Mouse (Mus musculus) small intestine, adult 2 months (tissue): Measurements from ENCODE around the gene Narfl. TPM values are rescaled to one million over a fixed set of nuclear protein-coding genes. Genes with fewer than 3 reads are reported as not detected.

Experiments used
- H3K27ac ChIP-seq: fragments of 200-500 bp; 2 replicates; pipeline ENCODE4 v1.5.1; 2012; ENCODE audit warnings: low read depth, low read length, control low read depth, inconsistent platforms; ENCODE audit not compliant: insufficient read depth
- H3K27me3 ChIP-seq: fragments of 200-500 bp; 2 replicates; pipeline ENCODE4 v1.6.1; 2012; ENCODE audit warnings: mild to moderate bottlenecking, moderate library complexity, low read length, inconsistent platforms; ENCODE audit not compliant: control insufficient read depth, insufficient read depth
- H3K36me3 ChIP-seq: fragments of 200-500 bp; 2 replicates; pipeline ENCODE4 v1.6.1; 2012; ENCODE audit warnings: mild to moderate bottlenecking, low read length, control low read depth, inconsistent platforms; ENCODE audit not compliant: control insufficient read depth, insufficient read depth
- H3K4me1 ChIP-seq: fragments of 200-500 bp; 2 replicates; pipeline ENCODE4 v1.6.1; 2012; ENCODE audit warnings: low read length, inconsistent platforms, mixed read lengths; ENCODE audit not compliant: control insufficient read depth, insufficient read depth, insufficient read length
- H3K4me3 ChIP-seq: fragments of 200-500 bp; 2 replicates; pipeline ENCODE4 v1.5.1; 2012; ENCODE audit warnings: low read depth, mild to moderate bottlenecking, control low read depth, inconsistent platforms, low read length, moderate library complexity
- CTCF ChIP-seq: fragments of 200-500 bp; IDR thresholded peaks from 2 replicates; pipeline ENCODE4 v1.5.1; 2012; ENCODE audit warnings: low read depth, mild to moderate bottlenecking, control low read depth, inconsistent platforms, low read length, moderate library complexity, mixed read lengths; ENCODE audit not compliant: insufficient replicate concordance, insufficient read length; ENCODE audit errors: extremely low read depth
- POLR2A ChIP-seq: fragments of 200-500 bp; IDR thresholded peaks from 2 replicates; pipeline ENCODE4 v1.6.1; 2012; ENCODE audit warnings: low read depth, mild to moderate bottlenecking, control low read depth, inconsistent platforms, low read length, moderate library complexity
- WGBS: fragments of 180-500 bp; shearing (Covaris S2); methylation state at CpG from one replicate; pipeline ENCODE4 v1.1.7; 2018; 5-methylcytosine and 5-hydroxymethylcytosine counted together
- polyA plus RNA-seq: library from polyadenylated mRNA; depleted of rRNA; stranded (reverse); fragments of >200 nt; gene quantifications from 2 replicates; pipeline ENCODE4 v1.2.3, GENCODE M21; 2012; rRNA removed

Gene Narfl
- 14.9 and 19.3 TPM in 2 replicates for polyA plus RNA-seq

DNA sequence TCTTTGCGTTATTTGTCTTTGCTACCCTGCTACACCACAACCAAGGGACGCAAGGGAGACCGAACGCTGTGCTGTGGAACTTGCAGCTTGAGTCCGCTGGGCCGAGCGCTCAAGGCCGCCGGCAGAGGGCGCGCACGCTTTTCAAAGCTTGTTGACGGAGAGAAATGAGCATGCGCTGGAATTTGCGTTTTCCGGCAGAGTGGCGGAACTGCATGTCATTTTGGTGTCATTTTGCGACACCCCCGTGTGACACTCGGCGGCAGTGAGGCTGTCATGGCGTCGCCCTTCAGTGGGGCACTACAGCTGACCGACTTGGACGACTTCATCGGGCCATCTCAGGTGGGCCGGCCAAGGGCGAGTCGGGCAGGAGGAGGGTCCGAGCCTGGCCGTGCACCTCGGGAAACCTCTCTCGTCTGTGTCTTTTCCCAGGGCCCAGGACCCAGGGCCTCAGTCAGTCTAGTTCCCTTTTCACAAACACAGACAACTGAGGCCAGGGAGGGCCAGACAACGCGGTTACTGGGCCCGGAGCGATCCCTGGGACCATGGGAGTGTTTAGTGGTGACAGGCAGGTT lies at the start of gene Narfl:
Narfl (plus strand) TSS at position 228 of the 572 bp plus-strand sequence.
- peaks cover 7% of the 10 kb centered on the region; the same call in 1 of the 2 replicates for H3K4me1 ChIP-seq
- no peaks in the 10 kb centered on the region for H3K27me3 ChIP-seq
- WGBS = under 1% methylated on average over 37 of the region's 37 CpGs
- H3K27ac ChIP-seq = no peak within 1 kb of the TSS
- TF ChIP-seq CTCF (peak; percentile 88), POLR2A (peak; percentile 34)
- H3K36me3 ChIP-seq = peaks cover 14% of the 10 kb centered on the region
- H3K4me3 ChIP-seq = peak within 1 kb of the TSS; percentile 92

GRCm38 (mm10) chr17:25723919-25724318 lies 49.7 kb upstream of the Narfl start:
- no peak overlapping the region for H3K27ac ChIP-seq
- no peak overlapping the region for H3K4me3 ChIP-seq
- peaks cover 15% of the 10 kb centered on the region for H3K4me1 ChIP-seq
- 85% methylated on average over 7 of the region's 7 CpGs for WGBS
- TF ChIP-seq POLR2A (no peak), CTCF (no peak)
- H3K36me3 ChIP-seq = no peaks in the 10 kb centered on the region
- H3K27me3 ChIP-seq = no peaks in the 10 kb centered on the region

- WGBS = 86% methylated on average over 6 of the region's 6 CpGs
- Histone ChIP-seq H3K36me3 (no peaks in the 10 kb centered on the region), H3K4me1 (peaks cover 15% of the 10 kb centered on the region), H3K27me3 (no peaks in the 10 kb centered on the region), H3K4me3 (no peak overlapping the region), H3K27ac (no peak overlapping the region)
- TF ChIP-seq POLR2A (no peak), CTCF (no peak)
Observed at GRCm38 (mm10) chr17:25725264-25725663, 48.3 kb upstream of the Narfl start.

GRCm38 (mm10) chr17:25727265-25728008 lies 46.1 kb upstream of the Narfl start, which contains the start of the genes Chtf18 and Rpusd1:
Gene Chtf18 (minus strand): TSS chr17:25727419.
Gene Rpusd1 (plus strand): TSS chr17:25727670.
- Histone ChIP-seq H3K4me1 (peaks cover 15% of the 10 kb centered on the region), H3K36me3 (no peaks in the 10 kb centered on the region), H3K4me3 (peak within 1 kb of the TSS; percentile 81), H3K27me3 (no peaks in the 10 kb centered on the region), H3K27ac (no peak within 1 kb of the TSS)
- TF ChIP-seq POLR2A (peak; percentile 76; the same call in 1 of the 2 replicates), CTCF (no peak)
- 1% methylated on average over 37 of the region's 37 CpGs for WGBS

- H3K27me3 ChIP-seq = no peaks in the 10 kb centered on the region
- H3K36me3 ChIP-seq = no peaks in the 10 kb centered on the region
- peak overlapping the region; percentile 61 for H3K4me3 ChIP-seq
- WGBS = 11% methylated on average over 4 of the region's 4 CpGs
- H3K27ac ChIP-seq = no peak overlapping the region
- H3K4me1 ChIP-seq = peaks cover 15% of the 10 kb centered on the region
- TF ChIP-seq POLR2A = no peak
Observed at GRCm38 (mm10) chr17:25728009-25728270, 45.6 kb upstream of the Narfl start.

DNA sequence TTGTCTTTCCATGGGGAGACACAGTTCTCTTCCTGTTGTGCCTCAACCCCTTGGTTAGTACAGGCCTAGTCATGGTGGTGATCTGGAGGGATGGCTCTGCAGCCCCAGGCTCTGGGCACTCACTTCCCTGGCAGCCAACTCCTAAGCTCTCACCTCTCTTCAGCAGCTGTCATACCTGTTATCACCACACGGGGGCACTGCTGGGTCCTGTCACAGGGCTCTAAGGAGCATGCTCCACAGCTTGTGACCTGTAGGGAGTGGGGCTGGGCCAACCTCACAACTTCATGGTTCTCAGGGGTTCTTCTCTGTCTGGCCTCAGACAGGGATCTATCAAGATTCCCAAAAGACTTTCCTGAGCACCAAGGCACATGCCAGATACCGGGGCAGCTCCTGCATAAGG lies 41.5 kb upstream of the Narfl start:
- no peak overlapping the region for H3K4me3 ChIP-seq
- WGBS = 16% methylated on average over 2 of the region's 2 CpGs
- H3K36me3 ChIP-seq = no peaks in the 10 kb centered on the region
- TF ChIP-seq CTCF = peak; percentile 91
- TF ChIP-seq POLR2A = no peak; the same call in 1 of the 2 replicates
- no peak overlapping the region for H3K27ac ChIP-seq
- H3K27me3 ChIP-seq = no peaks in the 10 kb centered on the region
- peaks cover 8% of the 10 kb centered on the region for H3K4me1 ChIP-seq

GRCm38 (mm10) chr17:25735246-25735645 lies 38.3 kb upstream of the Narfl start:
- Histone ChIP-seq H3K4me1 (no peaks in the 10 kb centered on the region), H3K27ac (no peak overlapping the region), H3K4me3 (no peak overlapping the region), H3K27me3 (no peaks in the 10 kb centered on the region), H3K36me3 (no peaks in the 10 kb centered on the region)
- WGBS = 92% methylated on average over 5 of the region's 5 CpGs
- no peak for TF ChIP-seq CTCF
- no peak for TF ChIP-seq POLR2A
